Mouse (Mus musculus) naive thymus-derived CD4-positive, alpha-beta T cell, adult 5 months (primary cell): ENCODE data around the gene Smim13. TPM values are rescaled to one million over a fixed set of nuclear protein-coding genes. Genes with fewer than 3 reads are reported as not detected.

Experiments
- polyA plus RNA-seq: library from polyadenylated mRNA; unstranded; fragments of 100-300 nt; shearing (Covaris generic); gene quantifications from one replicate; pipeline ENCODE4 v1.2.1, GENCODE M21; 2017

Gene Smim13
- 18.1 TPM for polyA plus RNA-seq

DNA sequence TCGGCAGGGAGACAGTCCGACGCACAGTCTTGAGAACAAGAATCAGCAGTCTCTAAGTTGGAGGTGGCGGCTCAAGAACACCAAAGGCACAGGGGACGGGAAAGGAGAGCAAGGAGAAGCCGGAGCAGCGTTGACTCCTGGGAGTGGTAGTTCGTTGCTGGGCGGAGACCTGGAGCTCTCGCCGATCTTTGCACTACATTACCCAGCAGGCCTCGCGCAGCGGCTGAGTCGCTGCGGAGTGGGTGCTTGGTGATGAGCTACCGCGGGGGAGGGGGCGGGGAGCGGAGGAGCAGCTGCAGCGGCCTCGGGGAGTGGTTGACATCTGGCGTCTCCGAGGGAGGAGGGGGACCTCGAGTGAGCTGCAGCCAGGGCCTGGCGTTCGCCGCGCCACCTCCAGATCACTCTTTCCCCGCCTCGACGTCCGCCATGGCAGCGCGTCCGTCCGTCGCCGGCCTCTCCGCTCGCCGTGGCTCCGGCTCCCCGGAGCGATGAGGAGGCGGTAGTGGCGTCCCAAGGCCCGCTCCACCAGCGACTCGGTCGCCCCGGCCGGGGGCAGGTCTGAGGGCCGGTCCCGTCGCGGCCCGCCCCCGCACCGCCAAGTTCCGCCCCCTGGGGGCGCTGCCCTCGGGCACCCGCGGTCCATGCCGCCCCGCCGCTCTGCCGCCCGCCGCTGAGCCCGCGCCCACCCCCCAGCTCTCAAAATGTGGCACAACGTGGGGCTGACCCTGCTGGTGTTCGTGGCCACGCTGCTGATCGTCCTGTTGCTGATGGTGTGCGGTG lies at the start of gene Smim13:
Smim13 (plus strand) TSS at position 307 of the 780 bp plus-strand sequence.

DNA sequence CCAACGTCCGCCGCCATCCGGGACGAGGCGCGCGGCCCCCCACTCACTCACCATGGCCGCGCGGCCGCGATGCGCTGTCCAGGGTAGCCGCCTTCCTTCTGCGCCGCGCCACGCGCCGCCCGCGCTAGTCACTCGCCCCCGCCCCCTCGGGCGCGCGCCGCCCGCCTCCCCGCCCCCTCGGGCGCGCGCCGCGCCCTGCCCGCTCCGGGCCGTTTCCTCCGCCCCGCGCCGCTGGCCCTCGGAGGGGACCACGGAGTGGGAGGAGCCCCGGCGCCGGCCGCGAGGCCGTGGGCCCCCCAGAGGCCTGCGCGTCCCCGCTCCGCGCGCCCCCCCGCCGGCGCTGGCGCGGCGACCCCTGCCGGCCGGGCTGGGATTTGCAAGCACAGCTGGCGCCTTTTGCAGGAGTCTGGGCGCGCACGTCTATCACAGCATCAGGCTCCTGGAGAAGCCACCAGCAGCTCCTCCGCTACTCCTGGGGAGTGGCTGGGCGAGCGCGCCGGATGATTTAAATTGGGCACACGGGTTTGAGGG lies 29.3 kb upstream of the Smim13 start, which contains the start of gene Elovl2:
Elovl2 (minus strand) TSS at position 102 of the 531 bp plus-strand sequence.

DNA sequence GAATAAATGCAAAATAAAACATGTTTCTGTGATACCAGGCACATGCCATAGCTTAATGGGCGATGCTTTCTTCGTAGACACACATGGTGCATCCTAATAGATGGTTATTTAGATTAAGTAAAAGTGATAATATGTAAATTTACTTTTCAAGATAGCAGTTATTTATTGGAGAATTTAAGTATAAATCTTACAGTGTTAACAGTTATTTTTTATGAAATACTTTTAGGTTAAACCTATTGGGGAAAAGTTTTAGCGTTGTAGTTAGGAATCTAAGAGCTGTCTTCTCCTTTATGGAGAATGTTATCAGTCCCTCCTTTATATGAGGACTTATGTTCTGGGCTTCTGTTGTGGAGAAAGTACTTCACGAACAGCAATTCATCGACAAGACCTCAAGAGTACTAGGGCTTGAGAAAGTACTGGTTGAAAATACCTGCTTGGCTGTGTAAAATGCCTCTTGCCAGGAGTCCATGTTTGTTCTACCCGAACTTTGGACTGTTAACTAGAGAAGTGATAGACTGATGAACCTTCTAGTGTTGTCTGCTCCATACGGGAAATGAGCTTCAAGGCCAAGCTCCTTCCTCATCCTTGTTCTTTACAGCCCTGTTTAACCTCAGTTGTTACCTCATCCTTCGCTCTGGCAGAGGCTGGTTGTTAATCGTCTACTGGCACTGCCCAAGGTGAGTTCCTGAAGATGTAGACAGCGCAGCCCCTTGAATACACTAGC lies 24.4 kb downstream of the Smim13 start, which contains the start of gene Gm17364:
Gm17364 (minus strand) TSS at position 51 of the 724 bp plus-strand sequence.

Other genes starting within 250 kb of the Smim13 start
- 108 TPM for gene Pak1ip1, start 248.8 kb upstream of the Smim13 start, polyA plus RNA-seq
- gene Tmem14c, start 233.6 kb upstream of the Smim13 start, polyA plus RNA-seq = 103 TPM
- 0.12 TPM for gene Mak, start 170.1 kb upstream of the Smim13 start, polyA plus RNA-seq
- gene Gcm2, start 138.8 kb upstream of the Smim13 start, polyA plus RNA-seq = not detected
- not detected for gene Sycp2l, start 135.5 kb upstream of the Smim13 start, polyA plus RNA-seq
- gene Elovl2, start 29.4 kb upstream of the Smim13 start, polyA plus RNA-seq = 0.15 TPM
- gene Gm17364, start 24.1 kb downstream of the Smim13 start, polyA plus RNA-seq = not detected
- 116 TPM for gene Nedd9, start 237.5 kb downstream of the Smim13 start, polyA plus RNA-seq